Mouse (Mus musculus) thymus, adult 2 months (tissue): ENCODE data around the gene Tenm4.

Experiments used
- CTCF ChIP-seq: fragments of 200-500 bp; IDR thresholded peaks from 2 replicates; pipeline ENCODE4 v1.5.1; 2012; ENCODE audit warnings: mild to moderate bottlenecking, control low read depth, low read length, moderate library complexity, borderline replicate concordance; ENCODE audit not compliant: control insufficient read depth, poor library complexity, insufficient read depth; ENCODE audit errors: extremely low read depth
- POLR2A ChIP-seq: fragments of 200-500 bp; IDR thresholded peaks from 2 replicates; pipeline ENCODE4 v1.6.1; 2012; ENCODE audit warnings: mild to moderate bottlenecking, low read length, control low read depth, moderate library complexity; ENCODE audit not compliant: control insufficient read depth, poor library complexity, insufficient read depth; ENCODE audit errors: extremely low read depth

- no peak for TF ChIP-seq POLR2A
- no peak for TF ChIP-seq CTCF
These were observed 446.3 kb downstream of the Tenm4 start for GRCm38 (mm10) chr7:96617371-96617770.
